Comparison of ENCODE assay signal across 8 mouse cellular contexts in genomic region chr16:87746728-87747127, GRCm38 (mm10). TPM values are rescaled to one million over a fixed set of nuclear protein-coding genes. Genes with fewer than 3 reads are reported as not detected.
DNase-seq lines count a peak whose midpoint lies in the region; ATAC-seq lines count a peak whose summit lies in the region.

No protein-coding gene starts in this region.

- no peaks in the 10 kb centered on the region for H3K36me3 ChIP-seq in midbrain, embryonic 14.5 days (ENCODE audit: control insufficient read depth, insufficient read depth, low read length)
- no peaks in the 10 kb centered on the region for H3K36me3 ChIP-seq in midbrain, embryonic 13.5 days
- no peaks in the 10 kb centered on the region for H3K36me3 ChIP-seq in liver, embryonic 13.5 days

- no peak overlapping the region for H3K27ac ChIP-seq in midbrain, embryonic 14.5 days (replicated peaks; ENCODE audit: low read depth, low read length)
- no peak overlapping the region for H3K27ac ChIP-seq in midbrain, embryonic 13.5 days
- H3K27ac ChIP-seq in liver, embryonic 13.5 days, result no peak overlapping the region

- H3K9me3 ChIP-seq in midbrain, embryonic 14.5 days (ENCODE audit: control insufficient read depth, low read length), result no peaks in the 10 kb centered on the region
- no peaks in the 10 kb centered on the region for H3K9me3 ChIP-seq in midbrain, embryonic 13.5 days
- no peaks in the 10 kb centered on the region for H3K9me3 ChIP-seq in liver, embryonic 13.5 days (replicated peaks)

- DNase-seq in midbrain, embryonic 14.5 days, result peak; percentile 71
- DNase-seq in adrenal gland, postnatal 36 days, result peak; percentile 84
- peak; percentile 67 for DNase-seq in gastrocnemius, adult 18-20 months (ENCODE audit: low spot score)
- DNase-seq in kidney, adult 9 months, result peak; percentile 92
- peak; percentile 65 for DNase-seq in liver, embryonic 13.5 days
- peak; percentile 40 for DNase-seq in retina, adult 2 months (ENCODE audit: low read depth, low spot score)
- peak; percentile 93 for DNase-seq in thymus, postnatal 4 days

- H3K9ac ChIP-seq in midbrain, embryonic 14.5 days (replicated peaks; ENCODE audit: low read length), result no peak overlapping the region
- no peak overlapping the region for H3K9ac ChIP-seq in midbrain, embryonic 13.5 days (replicated peaks)
- H3K9ac ChIP-seq in liver, embryonic 13.5 days, result no peak overlapping the region

- WGBS in midbrain, embryonic 14.5 days, result 24% methylated on average over 5 of the region's 5 CpGs
- WGBS in midbrain, embryonic 13.5 days, result 24% methylated on average over 5 of the region's 5 CpGs
- 17% methylated on average over 5 of the region's 5 CpGs for WGBS in liver, embryonic 13.5 days (ENCODE audit: insufficient replicate concordance)

- H3K4me3 ChIP-seq in midbrain, embryonic 14.5 days (replicated peaks; ENCODE audit: low read depth, low read length), result no peak overlapping the region
- H3K4me3 ChIP-seq in midbrain, embryonic 13.5 days (replicated peaks), result no peak overlapping the region
- H3K4me3 ChIP-seq in liver, embryonic 13.5 days (replicated peaks), result no peak overlapping the region

- no peaks in the 10 kb centered on the region for H3K4me1 ChIP-seq in midbrain, embryonic 14.5 days (ENCODE audit: control insufficient read depth, insufficient read depth, low read length)
- H3K4me1 ChIP-seq in midbrain, embryonic 13.5 days (replicated peaks), result no peaks in the 10 kb centered on the region
- no peaks in the 10 kb centered on the region for H3K4me1 ChIP-seq in liver, embryonic 13.5 days (replicated peaks)

- H3K27me3 ChIP-seq in midbrain, embryonic 14.5 days (ENCODE audit: control insufficient read depth, insufficient read depth, low read length), result no peaks in the 10 kb centered on the region
- H3K27me3 ChIP-seq in midbrain, embryonic 13.5 days, result no peaks in the 10 kb centered on the region
- H3K27me3 ChIP-seq in liver, embryonic 13.5 days, result no peaks in the 10 kb centered on the region

- no peak for ATAC-seq in midbrain, embryonic 14.5 days (ENCODE audit: low FRiP score, low TSS enrichment)
- no peak for ATAC-seq in midbrain, embryonic 13.5 days
- ATAC-seq in liver, embryonic 13.5 days (ENCODE audit: low read depth), result peak; percentile 70

- no peak overlapping the region for H3K4me2 ChIP-seq in midbrain, embryonic 14.5 days (ENCODE audit: low read length)
- H3K4me2 ChIP-seq in midbrain, embryonic 13.5 days (replicated peaks), result no peak overlapping the region
- no peak overlapping the region for H3K4me2 ChIP-seq in liver, embryonic 13.5 days

RNA-seq across cellular contexts. Expression of gene Bach1, which starts 48.0 kb away (rescaled TPM):
- polyA plus RNA-seq in midbrain, embryonic 14.5 days (2014; fragmentation: Nextera tagmentation; extraction: Ambion mirVana), result 16.2 and 20.3 TPM in 2 replicates
- polyA plus RNA-seq in midbrain, embryonic 13.5 days (2015; fragmentation: Nextera tagmentation; extraction: Ambion mirVana), result 21.1 and 25.4 TPM in 2 replicates
- 10 to 100 TPM; 18.6 to 31.2 TPM for total RNA-seq in adrenal gland, postnatal 36 days (2021)
- 10 to 100 TPM; 20.1 to 21.7 TPM for total RNA-seq in gastrocnemius, adult 18-20 months (2021)
- polyA plus RNA-seq in liver, embryonic 13.5 days (2015; fragmentation: Nextera tagmentation; extraction: Ambion mirVana), result 6.3 and 9.0 TPM in 2 replicates

Comparison
In these comparisons a context has a peak if more than half of its experiments do, and no peak if none do; other contexts are left out.
1. DNase-seq: peak in every context shown above with its lines; median percentile 93 in thymus, postnatal 4 days; 92 in kidney, adult 9 months; 84 in adrenal gland, postnatal 36 days; 71 in midbrain, embryonic 14.5 days; 67 in gastrocnemius, adult 18-20 months; 65 in liver, embryonic 13.5 days; 40 in retina, adult 2 months.